Mouse (Mus musculus) layer of hippocampus, adult 18-20 months (tissue): ENCODE data around the gene Acsl6. TPM values are rescaled to one million over a fixed set of nuclear protein-coding genes. Genes with fewer than 3 reads are reported as not detected.
A peak's percentile ranks its signal among the peaks of the same experiment; 100 is the strongest.
"Not testable (repeated sequence)": the region's sequence is repeated elsewhere in the genome, so short reads cannot be mapped to it uniquely, and the experiment has no call there.

Source experiments
- DNase-seq, 2 experiments: peaks; one replicate each; pipeline ENCODE4 v3.0.0; 2022; ENCODE audit warnings: low spot score in 2 of 2
- total RNA-seq, 2 experiments: library from RNA; stranded (reverse); gene quantifications; 2 replicates each; pipeline ENCODE4 v1.2.3; 2021

The Acsl6 gene
- total RNA-seq, 2 experiments from 2014 or later, result 171 to 189 TPM

GRCm38 (mm10) chr11:54390386-54390785, 86.8 kb downstream of the Acsl6 start:
- no peak for DNase-seq

GRCm38 (mm10) chr11:54391326-54391725, 87.7 kb downstream of the Acsl6 start:
- no peak for DNase-seq

GRCm38 (mm10) chr11:54396686-54397085, 93.1 kb downstream of the Acsl6 start:
- no peak for DNase-seq

DNA sequence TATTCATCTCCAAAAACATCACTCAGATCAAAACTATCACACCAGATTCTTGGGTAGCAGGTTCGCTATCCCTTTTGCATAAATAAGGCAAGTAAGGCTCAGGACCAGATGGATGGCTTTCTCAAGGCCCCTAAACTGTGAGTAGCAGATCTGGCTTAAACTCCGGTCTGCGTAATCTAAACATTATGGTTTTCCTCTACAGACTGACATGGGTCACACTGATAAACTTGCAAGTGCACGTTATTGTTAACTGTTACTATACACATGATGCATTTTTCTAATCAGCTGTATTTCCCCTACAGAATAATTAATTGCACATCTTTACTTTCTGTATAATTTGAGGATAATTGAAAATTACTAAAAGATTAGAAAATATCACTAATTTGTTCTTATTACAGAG, 94.5 kb downstream of the Acsl6 start:
- DNase-seq, result no peak

- not testable (repeated sequence) for DNase-seq
Measured at GRCm38 (mm10) chr11:54400803-54401202, 97.2 kb downstream of the Acsl6 start.

DNA sequence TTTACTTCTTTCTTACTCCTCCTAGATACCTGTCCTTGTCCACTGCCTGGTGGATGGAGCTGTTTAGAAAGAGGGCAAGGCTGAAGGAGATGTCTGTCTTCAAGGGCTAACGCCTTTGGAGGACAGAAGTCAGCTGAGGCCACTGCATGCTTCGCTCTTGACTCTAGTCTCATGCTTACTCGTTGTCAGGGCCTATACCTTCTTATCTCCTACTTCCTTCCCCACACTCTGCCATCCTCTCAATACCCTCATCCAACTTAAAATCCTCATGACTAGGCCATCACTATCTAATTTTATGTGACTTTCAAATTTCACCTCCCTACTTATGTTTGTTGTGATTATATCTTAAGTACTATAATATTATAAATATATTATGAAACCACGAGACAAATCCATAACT, 101.3 kb downstream of the Acsl6 start:
- DNase-seq, result no peak

DNA sequence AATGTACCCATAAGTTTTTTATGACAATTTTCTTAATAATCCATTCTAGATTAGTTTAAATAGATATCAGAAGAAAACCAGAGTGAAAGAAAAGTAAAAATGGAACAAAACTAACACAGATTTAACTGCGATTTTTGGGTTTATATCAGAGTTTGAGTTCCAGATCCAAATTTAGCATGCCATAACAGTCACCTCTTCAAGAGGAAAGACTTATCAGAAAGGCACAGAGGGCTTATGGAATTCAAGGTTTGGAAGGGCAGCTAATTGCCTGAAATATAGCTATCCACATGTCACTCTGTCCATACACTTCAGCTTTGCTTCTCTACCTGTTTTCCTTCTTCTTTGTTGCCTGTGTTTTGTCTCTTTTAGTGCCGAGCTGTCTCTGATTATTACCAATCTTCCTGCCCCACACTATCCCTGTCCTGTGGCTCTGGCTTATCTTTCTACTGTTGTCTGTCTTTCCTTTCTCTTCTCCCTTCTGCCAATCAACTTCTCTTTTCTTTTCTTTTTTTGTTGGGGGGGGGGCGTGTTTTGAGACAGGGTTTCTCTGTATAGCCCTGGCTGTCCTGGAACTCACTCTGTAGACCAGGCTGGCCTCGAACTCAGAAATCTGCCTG, 103.4 kb downstream of the Acsl6 start:
- no peak for DNase-seq

DNA sequence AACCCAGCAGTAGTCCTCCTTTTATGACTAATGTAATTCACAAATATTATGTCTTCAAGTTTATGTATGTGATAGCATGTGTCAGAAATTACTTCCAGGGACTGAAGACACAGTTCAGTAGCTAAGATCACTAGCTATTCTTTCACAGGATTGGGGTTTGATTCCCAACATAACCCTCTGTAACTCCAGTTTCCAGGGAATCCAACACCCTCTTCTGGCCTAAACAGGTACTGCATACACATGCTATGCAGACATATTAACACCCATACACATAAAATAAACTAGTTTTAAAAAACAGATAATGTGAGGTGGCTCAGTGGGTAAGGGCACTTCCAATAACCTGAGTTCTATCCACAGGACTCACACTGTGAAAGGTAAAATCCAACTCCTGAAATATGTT, 107.0 kb downstream of the Acsl6 start:
- DNase-seq, result no peak

- DNase-seq, result peak in 1 of 2 experiments; percentile 12
Measured at GRCm38 (mm10) chr11:54413017-54413416, 109.4 kb downstream of the Acsl6 start.

Other genes with a start within 250 kb of the Acsl6 start
- 10 to 100 TPM; 14.8 to 15.4 TPM for gene Pdlim4, start 234.8 kb upstream of the Acsl6 start, total RNA-seq
- gene P4ha2, start 203.7 kb upstream of the Acsl6 start, total RNA-seq, result 10 to 100 TPM; 26.9 to 30.7 TPM
- not detected for gene Csf2, start 54.1 kb upstream of the Acsl6 start, total RNA-seq
- not detected for gene Il3, start 36.5 kb upstream of the Acsl6 start, total RNA-seq
- gene Meikin, start 66.9 kb downstream of the Acsl6 start, total RNA-seq, result not detected
- gene Fnip1, start 134.4 kb downstream of the Acsl6 start, total RNA-seq, result 10 to 100 TPM; 36.5 to 38.2 TPM
- 10 to 100 TPM; 40.1 to 43.5 TPM for gene Rapgef6, start 219.0 kb downstream of the Acsl6 start, total RNA-seq